Mouse (Mus musculus) stomach, embryonic 16.5 days (tissue): ENCODE measurements around the gene Duoxa2. TPM values are rescaled to one million over a fixed set of nuclear protein-coding genes. Genes with fewer than 3 reads are reported as not detected.
A peak's percentile ranks its signal among the peaks of the same experiment; 100 is the strongest.
"Not testable (repeated sequence)": the region's sequence is repeated elsewhere in the genome, so short reads cannot be mapped to it uniquely, and the experiment has no call there.

Experiments
- ATAC-seq: fragments of 200-750 bp; cut with Nextera tagmentation; 2 replicates; pipeline ENCODE4 v1.8.0; 2017; ENCODE audit warnings: moderate number of reproducible peaks, moderate TSS enrichment; ENCODE audit not compliant: insufficient read depth, low FRiP score
- H3K27ac ChIP-seq: fragments of 300-500 bp; sonication (generic); 2 replicates; pipeline ENCODE4 v1.5.1; 2014; ENCODE audit warnings: low read length
- H3K27me3 ChIP-seq: fragments of 300-500 bp; sonication (generic); 2 replicates; pipeline ENCODE4 v1.6.1; 2014; ENCODE audit warnings: low read length, control low read depth, mixed read lengths; ENCODE audit not compliant: control insufficient read depth, insufficient read depth
- H3K36me3 ChIP-seq: fragments of 300-500 bp; sonication (generic); 2 replicates; pipeline ENCODE4 v1.6.1; 2014; ENCODE audit warnings: low read length; ENCODE audit not compliant: control insufficient read depth, insufficient read depth
- H3K4me1 ChIP-seq: fragments of 300-500 bp; sonication (generic); 2 replicates; pipeline ENCODE4 v1.6.1; 2014; ENCODE audit warnings: low read length, control low read depth, mixed read lengths; ENCODE audit not compliant: control insufficient read depth, insufficient read depth
- H3K4me2 ChIP-seq: fragments of 300-500 bp; sonication (generic); 2 replicates; pipeline ENCODE4 v1.6.1; 2014; ENCODE audit warnings: low read depth, low read length, mixed read lengths
- H3K4me3 ChIP-seq: fragments of 300-500 bp; sonication (generic); replicated peaks from 2 replicates; pipeline ENCODE4 v1.5.1; 2014; ENCODE audit warnings: mild to moderate bottlenecking, low read length
- H3K9ac ChIP-seq: fragments of 300-500 bp; sonication (generic); 2 replicates; pipeline ENCODE4 v1.6.1; 2014; ENCODE audit warnings: low read length
- H3K9me3 ChIP-seq: fragments of 300-500 bp; sonication (generic); replicated peaks from 2 replicates; pipeline ENCODE4 v1.6.1; 2016; ENCODE audit warnings: low read length, control low read depth; ENCODE audit not compliant: control insufficient read depth
- WGBS: fragments of 180-500 bp; shearing (Covaris S2); extraction: QIAGEN DNeasy Blood & Tissue Kit; methylation state at CpG from one replicate; pipeline ENCODE4 v1.1.7; 2014; 5-methylcytosine and 5-hydroxymethylcytosine counted together
- polyA plus RNA-seq: library from polyadenylated mRNA; unstranded; fragments of >200 nt; fragmentation: Nextera tagmentation; extraction: Ambion mirVana; gene quantifications from 2 replicates; pipeline ENCODE4 v1.2.1, GENCODE M21; 2015

The Duoxa2 gene
- polyA plus RNA-seq, 1 experiment from 2014 or later = 3.4 TPM

DNA sequence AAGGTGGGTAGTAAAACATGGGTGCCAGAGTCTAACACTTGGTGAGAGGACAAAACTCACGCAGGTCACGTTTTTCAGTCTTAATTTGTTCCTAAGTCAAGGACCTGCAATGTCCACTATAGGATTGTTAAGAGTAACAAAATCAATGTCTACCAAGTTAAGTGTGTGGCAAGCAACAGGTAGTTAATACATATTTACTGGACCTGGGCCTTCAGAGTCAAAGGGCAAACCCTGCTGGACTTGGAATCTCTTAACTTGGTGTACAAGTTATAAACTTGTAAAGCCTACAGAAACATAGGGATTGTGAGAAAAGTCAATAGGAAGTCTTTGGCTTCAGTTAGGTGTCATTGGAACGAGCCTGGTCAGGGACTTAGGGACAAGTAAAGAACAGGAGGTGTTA lies 25.9 kb downstream of the Duoxa2 start:
- no peak for ATAC-seq
- Histone ChIP-seq H3K36me3 (no peaks in the 10 kb centered on the region), H3K4me3 (no peak overlapping the region), H3K4me1 (no peaks in the 10 kb centered on the region), H3K9me3 (no peaks in the 10 kb centered on the region), H3K4me2 (no peak overlapping the region), H3K9ac (no peak overlapping the region), H3K27me3 (no peaks in the 10 kb centered on the region), H3K27ac (no peak overlapping the region)
- 71% methylated on average over 3 of the region's 3 CpGs for WGBS

DNA sequence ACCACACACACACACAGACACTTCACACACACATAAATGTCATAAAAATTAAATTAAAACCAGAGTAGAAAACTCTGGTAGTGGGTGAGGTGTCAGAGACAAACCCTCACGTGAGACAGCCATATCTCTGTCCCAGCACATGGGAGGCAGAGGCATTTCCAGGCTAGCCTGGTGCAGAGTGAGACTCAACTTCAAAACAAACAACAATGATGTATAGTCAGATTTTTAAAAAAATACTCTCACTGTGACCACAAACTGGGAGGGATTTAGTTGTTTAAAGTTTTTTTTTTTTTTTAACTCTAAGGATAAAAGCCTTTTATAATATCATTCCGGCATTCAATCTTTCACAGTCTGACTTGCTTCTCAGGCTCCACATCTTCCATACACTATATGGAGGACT lies 26.7 kb downstream of the Duoxa2 start:
- Histone ChIP-seq H3K4me2 (no peak overlapping the region), H3K27ac (no peak overlapping the region), H3K9me3 (no peaks in the 10 kb centered on the region), H3K4me1 (no peaks in the 10 kb centered on the region), H3K4me3 (no peak overlapping the region), H3K9ac (no peak overlapping the region), H3K36me3 (no peaks in the 10 kb centered on the region), H3K27me3 (no peaks in the 10 kb centered on the region)
- no peak for ATAC-seq
- 61% methylated on average over 2 of the region's 2 CpGs for WGBS

DNA sequence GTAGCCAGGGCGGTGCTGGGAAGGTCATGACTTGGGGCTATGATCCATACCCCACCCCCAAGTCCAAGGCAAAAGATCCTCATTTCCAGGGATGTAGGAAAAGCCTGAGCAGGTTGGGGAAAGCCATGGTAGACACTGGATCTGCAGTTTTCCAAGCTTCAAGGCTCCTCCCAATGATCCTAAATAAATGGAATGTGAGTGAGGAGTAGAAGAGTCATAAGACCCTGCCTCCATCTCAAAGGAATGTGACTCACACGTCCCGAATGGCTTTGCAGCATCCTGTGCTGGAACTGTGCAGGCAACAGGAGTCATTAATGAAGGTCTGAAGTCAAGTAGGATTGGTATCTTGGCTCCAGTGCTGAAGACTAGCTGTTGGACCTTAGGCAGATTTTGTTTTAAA lies 29.3 kb downstream of the Duoxa2 start:
- H3K4me1 ChIP-seq = no peaks in the 10 kb centered on the region
- ATAC-seq = no peak
- no peak overlapping the region for H3K27ac ChIP-seq
- no peak overlapping the region for H3K4me2 ChIP-seq
- 55% methylated on average over 3 of the region's 3 CpGs for WGBS
- H3K27me3 ChIP-seq = no peaks in the 10 kb centered on the region
- H3K9me3 ChIP-seq = no peaks in the 10 kb centered on the region
- H3K36me3 ChIP-seq = no peaks in the 10 kb centered on the region
- H3K4me3 ChIP-seq = no peak overlapping the region
- no peak overlapping the region for H3K9ac ChIP-seq

DNA sequence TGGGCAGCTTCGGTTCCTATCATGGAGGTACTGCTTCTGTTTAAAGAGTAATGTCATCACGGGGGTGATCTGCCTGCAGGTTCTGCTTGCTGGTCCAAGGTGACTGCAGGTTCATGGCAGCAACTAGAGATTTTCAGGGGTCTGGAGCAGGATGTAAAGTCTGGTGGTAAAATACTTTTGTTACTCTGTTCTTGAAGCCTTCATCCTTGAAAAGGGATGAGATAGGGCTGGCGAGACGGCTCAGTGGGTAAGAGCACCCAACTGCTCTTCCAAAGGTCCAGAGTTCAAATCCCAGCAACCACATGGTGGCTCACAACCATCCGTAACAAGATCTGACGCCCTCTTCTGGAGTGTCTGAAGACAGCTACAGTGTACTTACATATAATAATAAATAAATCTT lies 31.6 kb downstream of the Duoxa2 start:
- H3K9me3 ChIP-seq, H3K4me2 ChIP-seq, H3K36me3 ChIP-seq, ATAC-seq, H3K27me3 ChIP-seq, H3K4me1 ChIP-seq, H3K27ac ChIP-seq, H3K4me3 ChIP-seq, H3K9ac ChIP-seq: not testable (repeated sequence)
- 85% methylated on average over 5 of the region's 6 CpGs for WGBS

DNA sequence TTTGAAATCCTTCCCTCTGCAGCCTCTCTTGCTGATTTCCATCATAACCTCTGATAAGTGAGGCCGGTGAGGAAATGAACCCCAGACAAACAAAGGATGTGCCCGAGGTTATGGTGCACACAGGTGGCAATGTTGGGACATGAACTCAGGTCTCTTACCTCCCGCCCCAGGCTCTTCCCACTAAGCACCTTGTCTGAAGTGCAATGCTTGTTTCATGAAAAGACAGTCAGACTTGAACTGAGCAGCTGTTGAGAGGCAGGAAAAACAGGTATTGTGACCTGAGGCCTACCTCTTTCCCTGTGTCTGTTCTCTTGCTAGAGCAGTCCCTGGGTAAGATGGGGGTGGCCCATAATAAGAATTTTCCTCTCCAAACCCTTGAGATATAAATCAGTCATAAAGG lies 33.5 kb downstream of the Duoxa2 start:
- H3K4me1 ChIP-seq = no peaks in the 10 kb centered on the region
- ATAC-seq = no peak
- H3K27ac ChIP-seq = no peak overlapping the region
- no peak overlapping the region for H3K4me2 ChIP-seq
- H3K36me3 ChIP-seq = no peaks in the 10 kb centered on the region
- no peaks in the 10 kb centered on the region for H3K9me3 ChIP-seq
- no peak overlapping the region for H3K9ac ChIP-seq
- no peaks in the 10 kb centered on the region for H3K27me3 ChIP-seq
- H3K4me3 ChIP-seq = no peak overlapping the region
- 72% methylated on average over 3 of the region's 3 CpGs for WGBS

DNA sequence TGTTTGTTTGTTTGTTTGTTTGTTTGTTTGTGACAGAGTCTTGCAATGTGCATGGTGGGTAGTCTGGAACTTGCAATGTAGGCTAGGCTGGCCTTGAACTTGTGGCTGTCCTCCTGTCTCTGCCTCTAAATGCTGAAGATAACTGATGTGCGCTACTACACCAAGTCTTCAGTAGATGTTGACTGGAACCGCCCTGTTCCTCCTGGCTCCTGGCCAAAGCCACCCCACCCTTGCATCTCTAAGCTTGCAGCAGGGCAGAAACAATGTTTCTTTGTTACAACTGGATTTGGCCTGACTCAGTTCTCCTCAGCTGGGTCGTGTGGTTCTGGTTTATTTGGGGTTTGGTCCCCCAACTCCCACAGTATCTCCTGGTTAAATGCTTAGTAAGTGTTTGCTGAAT lies 35.5 kb downstream of the Duoxa2 start:
- H3K4me3 ChIP-seq = no peak overlapping the region
- no peaks in the 10 kb centered on the region for H3K36me3 ChIP-seq
- 0 out of 2 replicates have a peak, but pooled peaks have one; percentile 27 for ATAC-seq
- H3K27ac ChIP-seq = no peak overlapping the region
- H3K4me2 ChIP-seq = no peak overlapping the region
- H3K9me3 ChIP-seq = no peaks in the 10 kb centered on the region
- no peaks in the 10 kb centered on the region for H3K27me3 ChIP-seq
- 33% methylated on average over 3 of the region's 3 CpGs for WGBS
- H3K4me1 ChIP-seq = no peaks in the 10 kb centered on the region
- no peak overlapping the region for H3K9ac ChIP-seq

DNA sequence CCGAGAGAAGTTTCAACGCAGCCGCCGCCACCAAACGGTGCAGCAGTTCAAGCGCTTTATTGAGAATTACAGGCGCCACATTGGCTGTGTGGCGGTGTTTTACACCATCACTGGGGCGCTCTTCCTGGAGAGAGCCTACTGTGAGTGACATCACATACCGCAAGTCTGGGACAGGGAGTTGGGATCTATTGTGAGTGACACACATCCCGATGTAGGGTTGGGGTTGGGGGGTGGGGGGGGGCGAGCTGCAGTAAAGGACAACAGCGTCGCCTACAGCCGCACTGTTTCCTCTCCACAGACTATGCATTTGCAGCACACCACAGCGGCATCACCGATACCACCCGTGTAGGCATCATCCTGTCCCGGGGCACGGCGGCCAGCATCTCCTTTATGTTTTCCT lies 38.6 kb downstream of the Duoxa2 start:
- no peaks in the 10 kb centered on the region for H3K36me3 ChIP-seq
- no peaks in the 10 kb centered on the region for H3K4me1 ChIP-seq
- H3K9me3 ChIP-seq = no peaks in the 10 kb centered on the region
- 60% methylated on average over 21 of the region's 21 CpGs for WGBS
- no peak overlapping the region for H3K4me3 ChIP-seq
- no peaks in the 10 kb centered on the region for H3K27me3 ChIP-seq
- no peak overlapping the region for H3K4me2 ChIP-seq
- no peak overlapping the region for H3K9ac ChIP-seq
- no peak overlapping the region for H3K27ac ChIP-seq
- no peak for ATAC-seq

DNA sequence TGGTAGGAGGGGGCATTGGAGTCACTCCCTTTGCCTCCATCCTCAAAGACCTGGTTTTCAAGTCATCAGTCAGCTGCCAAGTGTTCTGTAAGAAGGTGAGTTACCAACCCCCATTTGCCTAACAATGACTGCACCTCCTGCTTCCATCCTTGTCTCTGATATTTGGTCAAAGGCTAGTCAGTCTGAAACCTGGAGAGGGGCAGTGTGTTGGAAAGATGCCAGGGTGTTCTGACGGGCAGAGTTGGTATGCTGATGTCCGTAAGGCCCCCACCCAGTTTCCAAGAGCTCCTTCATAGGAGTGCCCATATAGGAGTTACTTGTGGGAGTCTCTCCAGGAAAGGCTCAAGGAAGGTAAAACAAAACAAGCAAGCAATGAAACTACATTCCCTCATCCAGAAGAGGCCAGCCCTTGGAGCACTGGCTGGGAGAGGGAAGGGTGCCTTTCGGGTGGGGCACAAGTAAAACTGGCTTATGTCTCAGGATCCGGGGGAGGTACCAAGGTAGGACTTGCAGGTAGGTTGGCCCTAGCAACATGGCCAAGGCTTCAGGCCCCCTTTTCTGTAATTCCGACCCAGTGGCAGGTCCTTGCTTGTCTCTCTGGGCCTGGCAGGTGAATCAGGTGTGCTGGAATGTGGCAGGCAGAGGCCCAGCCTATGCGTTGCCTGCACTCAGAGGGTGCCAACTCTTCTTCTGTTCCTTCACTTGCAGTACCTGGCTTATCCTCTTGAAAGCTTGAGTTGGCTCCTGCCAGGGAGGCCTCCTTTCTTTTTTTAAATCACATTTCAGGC lies 46.6 kb downstream of the Duoxa2 start:
- Histone ChIP-seq H3K4me1 (peaks cover 12% of the 10 kb centered on the region), H3K9me3 (no peaks in the 10 kb centered on the region), H3K4me2 (no peak overlapping the region), H3K4me3 (no peak overlapping the region), H3K27me3 (no peaks in the 10 kb centered on the region), H3K36me3 (no peaks in the 10 kb centered on the region), H3K27ac (peak overlapping the region; percentile 90), H3K9ac (no peak overlapping the region)
- WGBS = 69% methylated on average over 6 of the region's 6 CpGs
- ATAC-seq = peak; percentile 21

DNA sequence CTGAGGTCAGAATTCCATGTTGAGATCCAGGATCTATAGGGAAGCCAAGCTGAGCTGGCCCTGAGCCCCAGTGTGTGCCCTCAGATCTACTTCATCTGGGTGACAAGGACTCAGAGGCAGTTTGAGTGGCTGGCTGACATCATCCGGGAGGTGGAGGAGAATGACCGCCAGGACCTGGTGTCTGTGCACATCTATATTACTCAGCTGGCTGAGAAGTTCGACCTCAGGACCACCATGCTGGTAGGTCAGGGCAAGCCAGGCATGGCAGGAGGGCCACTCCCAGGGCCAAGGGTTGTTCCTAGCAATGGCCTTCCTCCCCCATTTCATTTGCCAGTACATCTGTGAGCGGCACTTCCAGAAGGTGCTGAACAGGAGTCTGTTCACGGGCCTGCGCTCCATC lies 47.5 kb downstream of the Duoxa2 start:
- H3K9ac ChIP-seq, H3K36me3 ChIP-seq, H3K27me3 ChIP-seq, ATAC-seq, H3K9me3 ChIP-seq, H3K4me3 ChIP-seq, H3K4me2 ChIP-seq: not testable (repeated sequence)
- Histone ChIP-seq H3K27ac (peak overlapping the region; percentile 90), H3K4me1 (peaks cover 12% of the 10 kb centered on the region)
- WGBS = 86% methylated on average over 6 of the region's 6 CpGs
